Mouse (Mus musculus) frontal cortex, postnatal 25 days (tissue): ENCODE data around the gene Fbxo44.
"Not testable (repeated sequence)": the region's sequence is repeated elsewhere in the genome, so short reads cannot be mapped to it uniquely, and the experiment has no call there.

ENCODE experiments used
- DNase-seq, 2 experiments: peaks; one replicate each; pipeline ENCODE4 v3.0.0; 2022; ENCODE audit warnings: low spot score in 2 of 2

Fbxo44 gene

DNA sequence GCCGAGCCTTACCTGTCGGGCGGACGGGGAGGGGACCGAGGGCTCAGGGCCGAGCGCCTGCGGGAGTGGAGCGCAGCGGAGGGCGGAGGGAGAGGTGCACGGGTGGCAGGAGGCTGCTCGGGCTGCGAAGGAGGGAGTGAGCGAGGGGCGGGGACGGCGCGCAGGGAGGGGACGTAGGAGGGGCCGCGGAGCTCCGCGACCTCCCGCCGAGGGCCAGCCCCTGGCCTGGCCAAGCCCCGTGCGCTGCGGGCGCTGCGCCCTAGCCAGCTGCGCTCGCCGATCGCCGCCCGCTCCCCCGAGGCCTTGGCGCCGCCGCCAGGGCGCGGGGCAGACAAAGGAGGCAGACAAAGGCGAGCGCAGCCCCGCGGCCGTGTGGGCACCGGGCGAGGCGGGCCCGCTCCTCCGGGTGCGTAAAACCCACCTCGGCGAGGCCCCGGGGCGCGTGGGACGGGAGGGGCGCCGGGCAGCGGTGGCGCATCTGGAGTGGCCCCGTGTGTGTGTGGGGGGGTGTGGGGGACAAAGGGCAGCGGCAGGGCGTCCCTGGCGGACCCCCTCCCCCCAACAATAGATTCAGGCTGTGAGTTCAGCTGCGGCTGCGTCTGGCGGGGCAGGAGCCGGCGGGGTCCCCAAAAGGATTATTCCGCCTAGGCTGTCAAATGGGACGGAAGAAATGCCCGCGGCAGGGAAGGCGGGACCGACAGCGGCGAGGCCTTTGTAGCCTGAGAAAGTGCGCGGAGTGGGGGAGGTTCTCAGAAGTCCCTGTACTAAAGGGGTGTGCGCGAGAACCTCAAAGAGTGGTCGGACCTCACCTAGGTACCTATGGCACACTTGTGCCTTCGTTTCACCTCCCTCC, 29.5 kb downstream of the Fbxo44 start, which contains the start of gene Draxin:
Gene Draxin (minus strand): TSS at position 138 of the 853 bp plus-strand sequence.
- DNase-seq, result no peak

DNA sequence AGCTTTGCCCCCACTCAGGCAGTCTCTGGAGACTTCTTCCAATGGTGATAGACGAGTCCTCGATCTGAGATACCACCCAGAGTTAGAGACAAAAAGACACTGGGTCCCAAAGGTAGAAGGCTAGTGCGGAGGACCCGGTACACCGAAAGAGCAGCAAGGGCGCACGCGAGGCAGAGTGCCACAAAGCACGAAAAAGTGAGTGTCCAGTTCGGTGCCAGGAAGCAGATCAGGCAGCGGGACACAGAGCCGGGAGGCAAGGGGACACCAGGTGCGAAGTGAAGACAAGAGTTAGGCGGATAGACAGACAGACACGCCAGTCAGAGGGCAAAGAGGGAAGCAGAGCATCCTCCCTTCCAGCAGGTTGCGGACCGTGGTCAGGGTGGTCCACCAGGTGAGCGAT, 30.1 kb downstream of the Fbxo44 start, which contains the start of gene Mad2l2:
Gene Mad2l2 (plus strand): TSS at position 252 of the 400 bp plus-strand sequence.
- DNase-seq, result no peak

DNA sequence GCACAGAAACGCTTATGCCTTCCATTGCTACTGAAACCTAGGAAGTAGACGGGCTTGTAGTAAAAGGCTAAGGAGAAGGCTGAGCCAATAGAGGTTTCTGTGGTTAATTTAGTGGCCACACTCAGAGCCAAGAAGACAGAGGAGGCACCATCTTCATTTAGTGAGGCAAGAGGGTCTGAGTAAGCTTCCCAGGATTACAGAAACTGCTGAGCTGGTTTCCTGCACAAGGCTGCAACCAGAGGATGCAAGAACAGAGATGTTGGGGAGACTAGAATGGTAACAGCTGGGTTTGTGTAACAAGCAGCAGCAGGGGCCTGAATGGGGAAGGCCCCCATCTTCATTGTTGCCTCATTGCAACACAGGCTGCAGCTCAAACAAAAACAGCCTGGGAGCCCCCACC, 31.6 kb downstream of the Fbxo44 start:
- DNase-seq, result no peak

DNA sequence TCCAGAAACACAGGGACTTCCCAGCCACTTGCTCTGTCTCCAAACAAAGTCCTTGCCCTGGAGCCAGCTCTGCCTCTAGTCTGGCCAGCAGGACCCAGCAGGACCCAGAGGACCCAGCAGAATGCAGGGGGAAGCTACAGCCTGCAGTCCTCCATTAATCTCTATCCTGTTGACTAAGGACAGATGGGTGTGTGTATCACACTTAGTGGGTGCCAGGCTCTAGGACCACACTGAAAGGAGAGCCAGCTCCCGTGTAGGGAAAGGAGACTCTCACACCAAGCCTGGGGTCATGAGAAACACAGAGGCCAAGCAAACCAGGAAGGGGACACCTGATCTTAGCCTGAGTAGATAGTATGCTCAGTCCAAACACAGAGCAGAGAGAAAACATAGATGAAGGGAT, 32.0 kb downstream of the Fbxo44 start:
- DNase-seq, result no peak

DNA sequence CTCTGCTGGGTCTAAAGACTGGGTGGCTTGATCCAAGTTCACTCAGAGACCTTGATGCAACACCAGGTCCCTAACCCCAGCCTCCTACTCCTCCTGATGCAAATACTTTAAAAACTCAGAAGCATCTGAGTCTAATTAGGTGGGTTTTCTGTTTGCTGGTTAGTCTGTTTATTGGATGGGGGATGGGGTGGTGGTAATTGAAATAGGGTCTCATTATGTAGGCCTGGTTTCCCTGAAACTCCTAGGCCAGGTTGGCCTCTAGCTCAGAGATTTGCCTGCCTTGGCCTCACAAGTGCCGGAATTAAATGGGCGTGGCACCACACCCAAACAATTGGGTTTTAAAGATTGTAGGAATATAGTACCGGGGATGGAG, 37.6 kb downstream of the Fbxo44 start:
- DNase-seq, result no peak

DNA sequence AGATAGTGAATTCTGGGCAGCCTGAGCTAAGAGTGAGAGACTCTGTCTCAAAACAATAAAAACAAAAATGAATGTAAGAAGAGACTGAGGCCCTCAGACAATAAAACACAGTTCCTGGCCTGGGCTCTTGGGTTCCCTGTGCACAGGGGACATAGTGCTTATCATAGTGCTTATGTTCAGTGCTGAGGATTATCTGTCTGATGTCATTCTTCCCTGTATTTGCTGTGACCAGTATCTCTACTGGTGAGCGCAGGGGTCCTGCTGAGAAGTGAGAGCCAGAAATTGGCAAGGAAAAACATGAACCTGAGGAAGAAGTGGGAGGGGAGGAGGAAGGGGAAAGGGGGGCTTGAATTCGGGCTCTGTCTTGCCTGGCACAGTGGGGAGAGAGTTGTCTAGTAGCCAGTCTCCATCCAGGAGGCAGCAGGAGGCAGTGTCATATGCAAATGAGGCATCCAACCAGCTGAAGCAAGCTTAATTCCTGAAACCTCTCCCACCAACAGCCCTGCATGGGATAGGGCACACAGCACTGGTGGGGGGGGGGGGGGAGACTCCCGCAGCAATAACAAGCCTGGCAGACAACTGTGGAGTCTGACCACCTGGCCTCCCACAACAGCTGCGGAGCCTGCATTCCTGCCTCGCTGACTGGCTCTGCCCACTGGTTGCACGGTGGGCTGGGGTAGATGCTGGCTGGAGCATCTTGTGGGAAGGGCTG, 38.1 kb downstream of the Fbxo44 start:
- DNase-seq, result no peak

DNA sequence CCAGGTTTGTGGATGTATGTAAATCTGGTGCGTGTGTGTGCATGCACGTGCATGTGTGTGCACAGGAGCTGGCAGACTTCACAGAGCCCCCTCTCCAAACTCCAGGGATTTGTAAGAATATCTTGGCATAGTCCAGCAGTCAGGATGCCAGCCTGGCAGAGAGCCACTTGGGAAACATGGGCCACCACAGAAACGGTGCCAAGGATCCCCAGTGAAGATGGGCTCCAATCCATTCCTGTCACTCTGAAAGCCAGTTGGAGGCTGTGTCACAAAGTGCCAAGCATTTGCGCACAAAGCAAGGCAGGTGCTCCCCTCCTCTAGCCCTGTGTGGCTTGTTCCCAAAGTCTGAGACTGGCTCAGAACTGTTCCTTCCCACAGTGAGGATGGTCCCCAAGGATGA, 38.9 kb downstream of the Fbxo44 start:
- peak in 1 of 2 experiments; percentile 40 for DNase-seq

DNA sequence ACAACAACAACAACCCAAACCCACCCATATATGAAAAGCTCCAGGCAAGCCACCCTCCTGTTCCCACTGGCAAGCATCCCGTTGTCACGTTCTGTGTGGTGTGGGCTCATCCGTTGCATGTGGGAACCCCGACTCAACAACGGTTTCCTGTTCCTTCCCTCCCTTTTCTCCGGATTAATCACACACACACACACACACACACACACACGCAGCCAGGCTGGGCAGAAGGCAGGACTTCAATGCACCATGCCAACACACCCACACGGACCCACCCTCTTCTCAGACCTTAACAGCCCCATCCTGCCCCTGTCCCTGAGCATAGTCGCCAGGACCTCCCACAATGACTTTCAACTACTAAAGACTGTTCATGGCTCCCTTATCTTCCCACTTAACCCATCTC, 39.7 kb downstream of the Fbxo44 start:
- DNase-seq, result no peak

DNA sequence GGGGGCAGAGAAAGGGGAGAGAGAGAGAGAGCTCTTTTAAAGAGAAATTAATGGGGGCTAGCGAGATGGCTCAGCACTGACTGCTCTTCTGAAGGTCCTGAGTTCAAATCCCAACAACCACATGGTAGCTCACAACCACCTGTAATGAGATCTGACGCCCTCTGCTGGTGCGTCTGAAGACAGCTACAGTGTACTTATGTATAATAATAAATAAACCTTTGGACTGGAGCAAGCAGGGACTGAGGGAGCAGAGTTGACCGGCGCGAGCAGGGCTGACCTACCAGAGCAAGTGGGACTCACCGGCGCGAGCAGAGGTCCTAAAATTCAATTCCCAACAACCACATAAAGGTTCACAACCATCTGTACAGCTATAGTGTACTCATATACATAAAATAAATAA, 40.7 kb downstream of the Fbxo44 start:
- not testable (repeated sequence) for DNase-seq

DNA sequence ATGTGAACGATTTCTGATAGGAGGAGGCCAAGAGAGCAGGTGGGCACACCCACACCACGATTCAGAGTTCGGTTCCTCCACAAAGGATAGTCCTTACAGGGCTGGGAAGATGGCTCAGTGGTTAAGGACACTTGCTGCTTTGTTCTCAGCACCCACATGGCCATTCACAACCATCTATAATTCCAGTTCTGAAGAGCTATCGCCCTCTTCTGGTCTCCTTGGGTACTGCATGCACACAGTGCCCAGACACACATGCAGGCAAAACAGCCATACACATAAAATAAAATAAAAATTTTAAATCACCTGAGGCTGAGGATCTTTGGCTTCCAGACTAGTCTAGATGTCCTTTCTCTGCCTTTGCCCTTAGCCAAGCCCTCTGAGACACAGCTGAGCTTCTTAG, 42.9 kb downstream of the Fbxo44 start:
- DNase-seq, result no peak

DNA sequence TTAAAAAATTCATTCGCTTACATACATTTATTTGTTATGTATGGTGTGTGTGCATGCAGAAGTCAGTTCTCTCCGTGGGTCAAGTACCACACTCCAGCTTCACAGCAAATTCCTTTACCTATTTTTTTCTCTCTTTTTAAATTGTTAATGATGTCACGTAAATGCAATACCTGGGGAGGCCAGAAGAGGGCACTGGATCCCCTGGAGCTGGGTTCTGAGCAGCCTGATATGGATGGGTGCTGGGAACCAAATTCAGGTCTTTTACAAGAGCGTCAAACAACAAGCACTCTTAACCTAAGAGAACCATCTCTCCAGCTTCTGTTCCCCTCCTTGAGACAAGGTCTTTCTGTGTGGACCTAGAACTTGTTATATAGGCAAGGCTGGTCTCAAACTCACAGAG, 43.6 kb downstream of the Fbxo44 start:
- DNase-seq, result no peak

DNA sequence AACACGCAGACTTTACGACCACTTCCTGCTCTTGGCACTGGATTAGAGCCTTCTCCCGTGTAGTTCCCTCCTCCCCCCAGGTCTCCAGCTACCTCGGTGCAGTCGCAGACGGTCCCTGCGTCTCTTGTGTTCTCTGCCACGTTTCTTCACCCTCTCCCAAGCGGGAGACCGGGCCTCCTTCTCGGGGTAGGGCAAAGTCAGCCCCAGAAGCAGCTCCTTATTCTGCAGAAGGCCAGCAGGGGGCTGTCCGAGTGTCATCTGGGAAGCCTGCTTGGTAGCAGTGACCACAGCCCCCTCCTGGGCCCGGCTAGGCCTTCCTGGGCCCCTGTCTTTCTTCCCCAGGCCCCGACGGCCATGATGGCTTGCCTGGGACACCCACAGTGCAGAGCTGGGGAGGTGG, 44.8 kb downstream of the Fbxo44 start:
- DNase-seq, result no peak

DNA sequence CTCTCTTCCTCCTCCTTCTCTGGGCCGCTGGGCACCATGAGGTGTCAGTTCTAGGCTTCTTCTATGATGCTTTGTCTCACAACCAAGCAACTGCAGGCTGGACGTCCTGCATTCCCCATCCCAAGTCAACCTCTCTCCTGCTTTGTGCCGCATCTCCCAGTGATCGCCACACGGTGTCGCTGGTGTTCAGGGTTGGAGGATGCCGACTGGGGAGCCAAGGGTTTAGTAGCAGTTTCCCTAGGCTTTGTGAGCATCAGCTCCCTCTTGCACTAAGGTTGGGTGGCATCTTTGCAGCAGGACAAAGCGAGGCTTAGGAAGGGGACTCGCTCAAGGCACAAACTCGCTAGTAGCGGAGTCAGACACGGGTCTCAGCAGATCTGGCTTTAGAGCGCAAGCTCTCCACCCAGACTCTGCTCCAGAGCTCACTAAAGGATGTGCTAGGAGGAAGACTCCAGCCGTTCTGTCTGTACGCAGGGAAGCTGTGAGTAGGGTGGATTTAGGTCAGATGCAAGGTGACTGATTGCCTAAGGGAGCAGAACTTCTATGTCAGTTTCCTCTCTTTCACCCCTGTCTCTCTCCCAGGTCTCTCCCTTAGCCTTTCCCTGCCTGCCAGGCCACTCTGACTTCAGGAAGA, 45.4 kb downstream of the Fbxo44 start:
- DNase-seq, result peak; percentile 56 to 75

DNA sequence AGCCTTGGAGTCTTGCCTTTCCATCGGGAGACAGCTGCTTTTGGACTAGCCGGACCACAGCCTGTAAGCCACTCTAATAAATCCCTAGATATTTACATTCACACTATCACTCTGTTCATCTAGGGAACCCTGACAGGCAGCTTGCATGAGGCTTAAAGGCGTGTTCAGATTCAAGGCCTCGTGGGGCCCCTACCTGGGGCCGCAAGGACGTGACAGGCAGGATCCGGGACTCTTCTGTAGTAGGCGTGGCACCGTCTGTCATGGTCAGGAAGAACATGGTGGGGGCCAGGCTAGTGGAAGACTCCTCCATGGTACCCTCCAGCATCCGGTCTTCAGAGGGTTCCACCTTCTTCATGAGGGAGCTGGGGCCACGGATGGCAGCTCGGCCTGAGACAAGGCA, 47.8 kb downstream of the Fbxo44 start:
- no peak for DNase-seq

DNA sequence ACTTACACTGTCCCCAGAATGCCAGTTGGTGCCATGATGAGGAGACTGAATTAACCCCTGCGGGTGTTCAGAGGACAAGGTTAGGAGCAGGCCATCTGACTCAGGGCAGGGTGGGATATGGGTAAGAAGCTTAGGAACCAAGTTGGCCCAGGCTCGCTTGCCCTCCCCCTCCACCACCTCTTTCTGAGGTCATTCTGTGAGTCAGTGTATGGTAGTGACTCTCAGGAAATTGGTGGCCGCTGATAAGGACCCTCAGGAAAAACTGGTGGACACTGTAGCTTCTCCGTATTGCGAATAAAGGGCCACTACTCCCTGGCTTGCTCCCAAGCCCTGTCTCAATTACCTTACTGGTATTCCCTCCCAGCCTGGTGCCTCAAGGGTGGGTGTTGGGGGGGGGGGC, 51.1 kb downstream of the Fbxo44 start:
- DNase-seq, result no peak

DNA sequence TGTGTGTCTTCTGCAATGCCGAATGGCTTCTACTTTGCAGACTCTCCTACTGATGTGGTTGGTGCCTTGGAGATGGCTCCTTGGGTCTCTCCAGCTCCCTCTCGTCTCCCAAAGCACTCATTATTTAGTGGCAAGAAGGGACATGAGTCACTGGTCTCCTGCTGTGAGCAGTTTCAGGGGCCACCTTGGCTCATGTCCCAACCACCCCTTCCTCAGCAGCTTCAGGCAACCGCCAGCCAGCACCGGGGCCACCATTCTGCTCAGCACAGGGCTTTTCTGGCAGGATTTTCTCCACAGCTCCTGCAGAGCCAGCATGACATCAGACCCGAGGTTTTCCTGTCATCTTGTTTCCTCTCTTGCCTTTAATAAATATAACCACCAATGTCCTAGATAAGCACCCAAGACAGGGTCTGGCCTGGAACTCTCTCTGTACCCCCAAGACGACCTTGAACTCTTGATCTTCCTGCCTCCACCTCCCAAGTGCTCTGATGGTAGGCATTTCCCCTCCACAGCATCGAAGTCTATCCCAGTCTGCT, 51.6 kb downstream of the Fbxo44 start:
- no peak for DNase-seq

DNA sequence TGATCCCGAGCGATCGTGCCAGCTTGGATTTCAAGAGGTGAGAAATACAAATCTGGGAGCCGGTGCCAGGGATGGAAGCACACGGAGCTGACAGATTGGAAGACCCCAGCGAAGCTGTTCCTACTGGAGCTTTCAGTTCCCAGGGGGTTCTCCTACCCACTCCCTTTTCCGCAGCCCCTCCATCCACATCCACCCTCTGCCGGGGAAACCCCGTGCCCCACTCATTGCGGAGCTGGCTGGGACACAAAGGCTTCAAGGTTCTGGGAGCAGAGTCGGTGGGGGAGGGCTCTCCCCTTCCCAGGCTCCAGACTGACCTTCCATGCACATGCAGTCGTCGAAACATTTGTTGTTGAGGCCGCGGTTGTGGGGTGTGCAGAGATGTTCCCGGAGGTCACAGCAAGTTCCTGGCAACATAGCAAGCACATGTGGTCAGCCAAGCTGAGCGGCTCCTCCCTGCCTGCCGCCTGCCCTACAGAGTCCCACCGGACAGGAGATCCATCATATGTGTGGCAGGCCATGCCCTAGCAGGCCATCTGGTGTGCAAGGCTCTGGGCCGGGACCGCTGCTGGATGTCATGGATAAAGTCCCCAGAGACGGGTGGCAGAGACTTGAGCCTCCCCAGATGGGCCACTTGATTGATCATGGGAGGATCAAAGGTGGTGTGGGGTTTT, 52.5 kb downstream of the Fbxo44 start:
- DNase-seq, result no peak

DNA sequence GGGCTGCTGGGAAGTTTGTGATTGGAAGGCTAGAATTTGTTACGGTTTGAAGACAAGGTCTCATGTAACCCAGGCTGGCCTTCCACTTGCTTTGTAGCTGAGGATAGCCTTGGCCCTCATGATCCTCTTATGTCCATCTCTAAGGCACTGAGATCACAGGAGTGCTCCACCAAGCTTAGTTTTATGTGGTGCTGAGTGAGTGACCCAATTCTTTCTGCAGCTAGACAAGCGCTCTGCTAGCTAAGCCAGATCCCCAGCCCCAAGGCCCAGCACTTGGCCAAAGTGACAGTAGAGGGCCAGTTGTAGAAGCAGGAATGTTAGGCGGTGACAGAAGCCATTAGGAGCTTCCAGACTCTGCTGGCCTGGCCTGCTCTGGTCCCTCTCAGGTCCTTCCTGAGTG, 56.1 kb downstream of the Fbxo44 start:
- no peak for DNase-seq
